Mouse (Mus musculus) brain, adult 10 weeks (tissue): ENCODE data around the gene Treh. TPM values are rescaled to one million over a fixed set of nuclear protein-coding genes. Genes with fewer than 3 reads are reported as not detected.

Source experiments
- polyA plus RNA-seq: library from polyadenylated mRNA; stranded (reverse); fragments of 350-450 nt; fragmentation: Illumina TruSeq; extraction: RNeasy Lipid Tissue Mini Kit (QIAGEN cat#74804); gene quantifications from one replicate; pipeline ENCODE4 v1.2.3, GENCODE M21; 2015; ENCODE audit warnings: low read depth, low replicate concordance

Treh gene
- polyA plus RNA-seq = not detected

GRCm38 (mm10) chr9:44673005-44673404, at the start of gene Treh:
Gene Treh, plus strand, starts transcription at chr9:44673233.

GRCm38 (mm10) chr9:44734524-44735494, 61.8 kb downstream of the Treh start, which contains the start of gene Phldb1:
Gene Phldb1, minus strand, starts transcription at chr9:44735198.

Other genes starting within 250 kb of the Treh start
- not detected for gene Foxr1, start 232.1 kb upstream of the Treh start, polyA plus RNA-seq
- gene Upk2, start 218.3 kb upstream of the Treh start, polyA plus RNA-seq = not detected
- 19.4 TPM for gene Bcl9l, start 190.4 kb upstream of the Treh start, polyA plus RNA-seq
- not detected for gene Cxcr5, start 111.4 kb upstream of the Treh start, polyA plus RNA-seq
- 61.7 TPM for gene Ddx6, start 68.3 kb upstream of the Treh start, polyA plus RNA-seq
- 84.9 TPM for gene Phldb1, start 62.0 kb downstream of the Treh start, polyA plus RNA-seq
- gene Arcn1, start 94.6 kb downstream of the Treh start, polyA plus RNA-seq = 72.5 TPM
- 76.9 TPM for gene Ift46, start 94.7 kb downstream of the Treh start, polyA plus RNA-seq
- gene Tmem25, start 126.1 kb downstream of the Treh start, polyA plus RNA-seq = 65.3 TPM
- gene Ttc36, start 129.8 kb downstream of the Treh start, polyA plus RNA-seq = 0.57 TPM
- gene Kmt2a, start 208.1 kb downstream of the Treh start, polyA plus RNA-seq = 24.6 TPM
- gene Atp5l, start 247.5 kb downstream of the Treh start, polyA plus RNA-seq = 976 TPM